Mouse (Mus musculus): Measurements from ENCODE around the gene 1700030K09Rik.

1700030K09Rik gene

DNA sequence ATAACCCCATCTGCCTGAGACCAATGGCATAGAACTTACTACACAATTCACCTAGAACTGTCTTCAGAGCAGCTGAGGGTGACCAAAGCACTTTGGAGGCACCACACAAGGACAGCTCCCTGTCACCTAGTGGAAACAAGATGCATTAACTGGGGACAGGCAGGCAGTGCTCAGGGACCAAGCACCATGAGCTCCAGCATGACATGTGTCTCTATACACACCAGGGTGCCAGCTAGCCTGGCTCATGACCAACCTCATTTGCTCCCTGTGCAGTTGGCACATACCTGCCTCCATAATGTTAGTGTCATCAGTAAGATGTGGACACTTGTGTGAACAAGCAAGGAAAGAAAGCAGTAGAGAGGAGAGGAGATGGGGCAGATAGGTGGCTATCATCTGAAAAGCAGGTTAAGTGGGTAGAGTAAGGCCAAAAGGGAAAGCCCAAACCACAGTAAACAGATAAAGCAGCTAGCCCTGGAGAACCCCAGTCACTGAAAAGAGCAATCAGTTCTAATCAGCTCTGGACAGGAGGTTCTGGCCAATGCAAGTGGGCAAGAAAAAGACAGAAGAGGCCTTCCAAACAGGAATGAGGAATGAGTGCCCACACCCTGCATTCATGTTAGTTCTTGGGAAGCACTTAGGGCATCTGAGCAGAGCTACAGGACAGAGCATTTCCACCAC, 61.1 kb downstream of the 1700030K09Rik start:
- no peak for DNase-seq (ENCODE audit: low spot score in 2 of 2)

DNA sequence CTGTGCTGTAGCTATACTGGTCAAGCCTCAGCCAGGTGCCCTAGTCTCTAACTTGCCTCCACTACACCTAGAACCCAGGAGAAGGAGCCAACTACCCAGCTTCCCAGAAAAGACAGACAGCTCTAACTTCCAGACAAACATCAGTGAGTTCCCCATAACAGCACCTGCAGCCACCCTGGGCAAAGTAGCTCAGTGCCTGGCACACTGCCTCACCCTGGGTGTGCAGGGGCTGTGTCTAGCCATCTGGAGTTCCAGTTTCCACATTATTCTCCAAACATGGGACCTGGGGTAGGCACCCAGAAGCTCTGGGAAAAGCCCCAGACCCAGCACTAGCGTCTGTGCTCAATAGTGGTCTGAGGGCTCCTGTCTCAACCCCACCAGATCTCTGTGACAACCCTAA, 63.8 kb downstream of the 1700030K09Rik start:
- DNase-seq (ENCODE audit: low spot score in 2 of 2): no peak

Measured in spleen, postnatal 14 days (tissue).